Mouse (Mus musculus): ENCODE results near the gene Prkce.

DNA sequence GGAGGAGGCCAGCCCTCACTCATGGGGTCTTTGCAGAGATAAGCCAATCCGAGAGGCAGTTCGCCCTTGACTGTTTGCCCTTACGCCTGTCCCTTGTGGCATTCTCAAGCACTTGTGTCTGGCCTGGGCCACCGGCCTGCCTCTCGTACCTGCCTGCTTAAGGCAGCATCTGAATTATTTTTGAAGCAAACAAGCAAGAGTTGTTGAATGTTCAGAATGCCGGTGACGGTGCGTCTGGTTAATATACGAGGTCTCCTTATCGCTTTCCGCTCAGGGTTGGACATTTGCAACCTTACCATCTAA lies 365.9 kb downstream of the Prkce start:
- no peak for TF ChIP-seq CTCF (IDR thresholded peaks at IDR 0.05; ENCODE audit: low read depth)
- TF ChIP-seq EP300 (IDR thresholded peaks at IDR 0.05; ENCODE audit: low read depth): no peak
